Mouse (Mus musculus): ENCODE measurements around the gene Fam172a. TPM values are rescaled to one million over a fixed set of nuclear protein-coding genes. Genes with fewer than 3 reads are reported as not detected.

The Fam172a gene
- polyA plus RNA-seq, 1 experiment from 2014 or later: 19.3 TPM

- Histone ChIP-seq H3K9ac (peak overlapping the region; percentile 82), H3K4me2 (peak overlapping the region; percentile 72), H3K4me3 (peak overlapping the region; percentile 83), H3K9me3 (no peaks in the 10 kb centered on the region), H3K27me3 (replicated peaks) (peaks cover 71% of the 10 kb centered on the region), H3K4me1 (peaks cover 18% of the 10 kb centered on the region), H3K36me3 (0 out of 2 replicates have a peak, but pooled peaks cover 5% of the 10 kb centered on the region), H3K27ac (replicated peaks) (peak overlapping the region; percentile 36)
- WGBS: 6% methylated on average over 64 of the region's 64 CpGs
- ATAC-seq (ENCODE audit: extremely low read depth, insufficient number of reproducible peaks, low FRiP score, low TSS enrichment): no peak
Measured at GRCm38 (mm10) chr13:78194850-78195600, 493.2 kb downstream of the Fam172a start.

GRCm38 (mm10) chr13:78195601-78196115 is 493.8 kb downstream of the Fam172a start:
- 0 out of 2 replicates have a peak, but pooled peaks cover 5% of the 10 kb centered on the region for H3K36me3 ChIP-seq
- 13% methylated on average over 13 of the region's 13 CpGs for WGBS
- peaks cover 68% of the 10 kb centered on the region for H3K27me3 ChIP-seq (replicated peaks)
- H3K27ac ChIP-seq (replicated peaks): peak overlapping the region; percentile 36
- peak overlapping the region; percentile 72 for H3K4me2 ChIP-seq
- peaks cover 20% of the 10 kb centered on the region for H3K4me1 ChIP-seq
- H3K9ac ChIP-seq: peak overlapping the region; percentile 82
- peak overlapping the region; percentile 83 for H3K4me3 ChIP-seq
- no peak for ATAC-seq (ENCODE audit: extremely low read depth, insufficient number of reproducible peaks, low FRiP score, low TSS enrichment)
- no peaks in the 10 kb centered on the region for H3K9me3 ChIP-seq

- no peak for ATAC-seq (ENCODE audit: extremely low read depth, insufficient number of reproducible peaks, low FRiP score, low TSS enrichment)
Measured at GRCm38 (mm10) chr13:78196236-78196796, 494.5 kb downstream of the Fam172a start.

GRCm38 (mm10) chr13:78197286-78197818 is 495.5 kb downstream of the Fam172a start:
- H3K4me2 ChIP-seq: peak overlapping the region; percentile 91
- no peak for ATAC-seq (ENCODE audit: extremely low read depth, insufficient number of reproducible peaks, low FRiP score, low TSS enrichment)
- WGBS: 3% methylated on average over 9 of the region's 9 CpGs
- H3K27ac ChIP-seq (replicated peaks): peak overlapping the region; percentile 96
- peak overlapping the region; percentile 93 for H3K9ac ChIP-seq
- H3K36me3 ChIP-seq: 0 out of 2 replicates have a peak, but pooled peaks cover 5% of the 10 kb centered on the region
- no peaks in the 10 kb centered on the region for H3K9me3 ChIP-seq
- peak overlapping the region; percentile 83 for H3K4me3 ChIP-seq
- H3K4me1 ChIP-seq: peaks cover 26% of the 10 kb centered on the region
- peaks cover 51% of the 10 kb centered on the region for H3K27me3 ChIP-seq (replicated peaks)

More at GRCm38 (mm10) chr13:78196236-78196796, 494.5 kb downstream of the Fam172a start:
- peaks cover 62% of the 10 kb centered on the region for H3K27me3 ChIP-seq (replicated peaks)
- H3K27ac ChIP-seq (replicated peaks): no peak overlapping the region
- peaks cover 20% of the 10 kb centered on the region for H3K4me1 ChIP-seq
- H3K4me2 ChIP-seq: peak overlapping the region; percentile 72
- H3K4me3 ChIP-seq: peak overlapping the region; percentile 83
- H3K36me3 ChIP-seq: 0 out of 2 replicates have a peak, but pooled peaks cover 5% of the 10 kb centered on the region
- WGBS: 46% methylated on average over 7 of the region's 7 CpGs
- peak overlapping the region; percentile 60 for H3K9ac ChIP-seq
- H3K9me3 ChIP-seq: no peaks in the 10 kb centered on the region

GRCm38 (mm10) chr13:78197819-78198390 is 496.1 kb downstream of the Fam172a start:
- H3K27ac ChIP-seq (replicated peaks): peak overlapping the region; percentile 96
- H3K4me2 ChIP-seq: peak overlapping the region; percentile 91
- peak overlapping the region; percentile 83 for H3K4me3 ChIP-seq
- under 1% methylated on average over 28 of the region's 33 CpGs for WGBS
- peaks cover 26% of the 10 kb centered on the region for H3K4me1 ChIP-seq
- peak overlapping the region; percentile 93 for H3K9ac ChIP-seq
- ATAC-seq (ENCODE audit: extremely low read depth, insufficient number of reproducible peaks, low FRiP score, low TSS enrichment): no peak
- H3K27me3 ChIP-seq (replicated peaks): peaks cover 46% of the 10 kb centered on the region
- no peaks in the 10 kb centered on the region for H3K9me3 ChIP-seq
- H3K36me3 ChIP-seq: 0 out of 2 replicates have a peak, but pooled peaks cover 5% of the 10 kb centered on the region

- peaks cover 41% of the 10 kb centered on the region for H3K27me3 ChIP-seq (replicated peaks)
- under 1% methylated on average over 29 of the region's 63 CpGs for WGBS
- peak overlapping the region; percentile 96 for H3K27ac ChIP-seq (replicated peaks)
- 0 out of 2 replicates have a peak, but pooled peaks have one; percentile 10 for ATAC-seq (ENCODE audit: extremely low read depth, insufficient number of reproducible peaks, low FRiP score, low TSS enrichment)
- H3K4me1 ChIP-seq: peaks cover 26% of the 10 kb centered on the region
- no peaks in the 10 kb centered on the region for H3K9me3 ChIP-seq
- peak overlapping the region; percentile 83 for H3K4me3 ChIP-seq
- peak overlapping the region; percentile 91 for H3K4me2 ChIP-seq
- H3K9ac ChIP-seq: peak overlapping the region; percentile 93
- H3K36me3 ChIP-seq: 0 out of 2 replicates have a peak, but pooled peaks cover 5% of the 10 kb centered on the region
Measured at GRCm38 (mm10) chr13:78198391-78198870, 496.6 kb downstream of the Fam172a start.

- ATAC-seq (ENCODE audit: extremely low read depth, insufficient number of reproducible peaks, low FRiP score, low TSS enrichment): peak; percentile 9; the same call in 1 of the 2 replicates
Measured at GRCm38 (mm10) chr13:78198871-78199641, 497.2 kb downstream of the Fam172a start.

GRCm38 (mm10) chr13:78199642-78200160 is 497.9 kb downstream of the Fam172a start, which contains the start of gene Nr2f1:
Nr2f1 (minus strand) TSS chr13:78199757.
- WGBS: under 1% methylated on average over 14 of the region's 14 CpGs
- Histone ChIP-seq H3K4me1 (peaks cover 25% of the 10 kb centered on the region), H3K9me3 (no peaks in the 10 kb centered on the region), H3K27me3 (replicated peaks) (peaks cover 36% of the 10 kb centered on the region), H3K4me2 (peak within 1 kb of the TSS; percentile 91), H3K4me3 (peak within 1 kb of the TSS; percentile 83), H3K27ac (replicated peaks) (peak within 1 kb of the TSS; percentile 96), H3K36me3 (0 out of 2 replicates have a peak, but pooled peaks cover 5% of the 10 kb centered on the region), H3K9ac (peak within 1 kb of the TSS; percentile 93)
- no peak for ATAC-seq (ENCODE audit: extremely low read depth, insufficient number of reproducible peaks, low FRiP score, low TSS enrichment)

More at GRCm38 (mm10) chr13:78198871-78199641, 497.2 kb downstream of the Fam172a start:
- Histone ChIP-seq H3K4me2 (peak overlapping the region; percentile 91), H3K4me1 (peaks cover 26% of the 10 kb centered on the region), H3K36me3 (0 out of 2 replicates have a peak, but pooled peaks cover 5% of the 10 kb centered on the region), H3K9ac (peak overlapping the region; percentile 93), H3K4me3 (peak overlapping the region; percentile 83), H3K9me3 (no peaks in the 10 kb centered on the region), H3K27me3 (replicated peaks) (peaks cover 36% of the 10 kb centered on the region), H3K27ac (replicated peaks) (peak overlapping the region; percentile 96)
- under 1% methylated on average over 74 of the region's 92 CpGs for WGBS

GRCm38 (mm10) chr13:78200407-78200806 is 498.6 kb downstream of the Fam172a start:
- H3K27ac ChIP-seq (replicated peaks): peak overlapping the region; percentile 56; the same call in 1 of the 2 replicates
- H3K4me2 ChIP-seq: peak overlapping the region; percentile 91
- peak overlapping the region; percentile 30; the same call in 1 of the 2 replicates for H3K9ac ChIP-seq
- WGBS: 0% methylated on average over 9 of the region's 9 CpGs
- H3K4me3 ChIP-seq: peak overlapping the region; percentile 83
- peaks cover 34% of the 10 kb centered on the region for H3K27me3 ChIP-seq (replicated peaks)
- peaks cover 18% of the 10 kb centered on the region for H3K4me1 ChIP-seq
- no peaks in the 10 kb centered on the region for H3K9me3 ChIP-seq
- ATAC-seq (ENCODE audit: extremely low read depth, insufficient number of reproducible peaks, low FRiP score, low TSS enrichment): 0 out of 2 replicates have a peak, but pooled peaks have one; percentile 21
- H3K36me3 ChIP-seq: no peaks in the 10 kb centered on the region

Measured in heart, embryonic 13.5 days (tissue).